Mouse (Mus musculus) skeletal muscle tissue, adult 2 months (tissue): Measurements from ENCODE around the gene Dnah9.
A peak's percentile ranks its signal among the peaks of the same experiment; 100 is the strongest.

Experiments used
- DNase-seq: peaks from one replicate; pipeline ENCODE4 v3.0.0-alpha.2; 2012; ENCODE audit warnings: low read depth, low spot score

Dnah9 gene

DNA sequence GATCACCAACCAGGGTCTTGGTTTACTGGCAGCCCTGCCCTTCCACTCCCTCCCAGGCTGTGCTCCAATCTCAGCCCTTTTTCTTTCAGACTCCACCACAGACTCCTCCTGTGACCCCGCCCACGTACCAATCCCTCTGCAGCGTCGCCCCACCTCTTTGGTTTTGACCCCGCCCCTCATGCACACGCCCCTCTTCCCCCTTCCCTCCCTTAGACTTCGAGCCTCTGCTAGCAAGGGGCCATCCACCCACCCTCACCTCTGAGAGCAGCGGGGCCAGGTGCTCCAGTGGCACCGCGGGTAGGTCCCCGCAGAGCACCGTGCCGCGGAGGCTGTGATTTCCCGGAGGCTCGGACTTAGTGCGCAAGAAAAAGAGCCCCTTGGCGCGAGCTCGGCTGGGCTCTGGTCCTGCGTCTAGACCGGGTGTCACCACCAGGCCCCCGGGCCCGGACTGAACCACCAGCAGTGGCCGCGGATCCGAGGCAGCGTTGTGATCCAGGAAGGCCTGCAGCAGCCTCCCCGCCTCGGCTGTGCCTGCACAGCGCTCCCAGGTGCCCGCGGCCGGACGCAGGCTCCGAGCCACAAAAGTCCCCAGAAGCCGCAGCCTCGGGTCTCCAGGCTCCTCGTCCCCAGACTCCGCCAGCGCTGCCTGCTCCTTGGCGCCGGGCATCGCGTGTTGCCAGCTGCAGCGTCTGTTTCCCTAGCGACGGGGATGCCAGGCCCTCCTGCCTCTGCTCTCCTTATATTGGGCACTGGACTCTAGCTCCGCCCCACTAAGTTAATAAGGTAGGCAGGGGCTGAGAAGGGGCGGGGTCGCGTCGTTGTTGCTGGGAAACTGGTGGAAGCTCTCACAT lies at the start of gene Dnah9:
Gene Dnah9, minus strand, starts transcription at position 751 of the 851 bp plus-strand sequence.
- DNase-seq: no peak

DNA sequence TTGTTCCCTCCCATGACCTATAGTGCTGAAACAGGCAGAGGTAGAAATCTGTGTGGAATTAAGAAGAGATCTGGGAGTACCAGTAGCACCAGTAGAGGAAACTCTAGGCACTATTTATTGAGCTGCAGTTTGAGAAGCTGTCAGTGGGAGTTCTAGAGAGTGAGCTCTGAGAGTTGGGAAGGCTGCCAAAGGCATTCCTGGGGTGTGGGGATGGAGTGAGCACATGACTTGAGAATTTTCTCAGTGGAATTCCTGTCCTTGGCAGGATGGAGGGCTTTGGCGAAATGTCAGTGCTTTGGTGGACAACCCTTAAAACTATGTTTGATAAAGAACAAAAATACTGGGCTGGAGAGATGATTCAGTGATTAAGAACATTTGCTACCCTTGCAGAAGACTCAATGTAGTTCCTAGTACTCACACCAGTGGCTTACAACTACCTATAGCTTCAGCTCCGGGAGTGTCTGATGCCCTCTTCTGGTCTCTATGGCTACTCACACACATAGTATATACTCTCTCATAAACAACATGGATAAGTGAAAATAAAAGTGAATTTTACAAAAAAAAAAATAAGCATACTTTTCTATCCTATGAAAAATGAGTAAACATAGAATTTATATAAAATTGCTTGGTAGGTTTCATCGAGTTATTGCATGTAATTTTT lies 20.4 kb upstream of the Dnah9 start:
- peak; percentile 74 for DNase-seq

DNA sequence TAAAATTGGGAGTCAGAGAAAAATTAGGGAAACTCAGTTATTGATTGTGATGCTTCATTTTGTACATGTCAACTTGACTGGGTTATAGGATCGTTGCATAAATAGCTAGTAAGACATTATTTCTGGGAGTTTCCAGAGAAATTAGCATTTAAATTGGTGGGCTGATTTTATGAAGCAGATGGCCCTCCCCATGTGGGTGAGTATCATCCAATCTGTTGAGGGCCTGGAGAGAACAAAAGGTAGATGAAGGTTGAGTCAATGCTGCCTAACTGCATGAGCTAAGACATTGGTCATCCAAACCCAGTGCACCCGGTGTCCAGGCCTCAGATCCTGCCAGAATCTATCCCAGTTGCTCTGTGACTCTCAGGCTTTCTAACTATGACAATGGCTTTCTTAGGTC lies 19.8 kb upstream of the Dnah9 start:
- no peak for DNase-seq

DNA sequence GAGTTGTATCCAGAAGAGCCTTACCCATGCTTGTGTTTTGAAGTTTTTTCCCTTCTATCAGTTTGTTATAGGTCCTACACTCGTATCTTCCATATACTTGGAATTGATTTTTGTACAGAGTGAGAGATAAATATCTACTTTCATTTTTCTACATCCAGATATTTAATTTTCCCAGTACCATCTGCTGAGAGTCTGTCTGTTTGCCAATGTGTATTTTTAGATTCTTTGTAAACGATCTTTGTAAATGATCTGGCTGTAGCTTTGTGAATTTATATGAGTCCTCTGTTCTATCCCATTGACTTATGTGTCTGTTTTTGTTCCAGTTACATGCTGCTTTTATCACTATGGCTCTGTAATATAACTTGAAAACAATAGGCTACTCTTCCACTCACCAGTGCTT lies 9.4 kb upstream of the Dnah9 start:
- no peak for DNase-seq

DNA sequence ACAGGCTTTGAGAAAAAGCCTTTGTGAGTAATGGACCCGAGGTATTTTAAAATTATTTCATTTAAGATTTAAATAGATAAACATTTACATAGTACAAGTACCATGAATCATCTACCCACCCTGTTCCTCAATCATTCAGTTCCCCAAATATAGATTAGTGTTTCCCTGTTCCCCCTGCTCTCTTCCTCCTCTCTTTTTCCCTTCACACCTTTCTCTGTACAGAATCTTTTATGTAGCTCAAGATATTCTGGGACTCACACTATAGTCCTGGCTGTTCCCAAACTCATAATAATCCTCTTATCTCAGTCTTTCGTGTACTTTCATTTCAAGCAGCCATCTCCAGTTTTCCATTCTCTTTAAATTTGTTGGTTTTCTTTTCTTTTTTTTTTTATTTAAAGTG lies 4.3 kb downstream of the Dnah9 start:
- no peak for DNase-seq

DNA sequence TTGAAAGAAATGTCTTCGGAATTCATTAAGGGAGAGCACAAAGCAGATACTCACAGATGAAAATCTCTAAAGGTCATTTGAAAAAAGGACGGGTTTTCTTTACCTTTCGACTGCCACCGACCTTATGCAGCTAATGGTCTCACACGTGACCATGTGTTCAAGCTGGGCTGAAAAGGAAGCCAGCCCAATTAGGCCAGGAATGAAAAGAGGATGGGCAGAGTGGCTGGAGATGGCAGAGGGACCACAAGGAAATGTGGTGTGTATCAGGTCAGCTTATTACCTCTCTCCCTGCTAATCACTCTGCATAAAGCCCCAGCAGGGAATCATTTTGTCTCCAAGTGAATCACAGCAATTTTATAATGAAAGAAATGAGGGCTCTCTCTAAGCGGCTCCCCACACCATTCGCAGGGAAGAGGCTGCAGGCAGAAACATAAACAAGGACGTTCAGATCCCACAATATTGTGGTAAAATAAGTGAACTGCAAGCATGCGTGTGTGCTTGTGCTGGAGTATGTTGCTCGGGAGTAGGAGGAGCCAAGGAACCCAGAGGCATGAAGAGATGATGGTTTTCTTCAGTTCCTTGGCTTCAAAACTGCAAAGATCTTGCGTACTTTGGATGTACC lies 27.6 kb downstream of the Dnah9 start:
- DNase-seq: no peak

DNA sequence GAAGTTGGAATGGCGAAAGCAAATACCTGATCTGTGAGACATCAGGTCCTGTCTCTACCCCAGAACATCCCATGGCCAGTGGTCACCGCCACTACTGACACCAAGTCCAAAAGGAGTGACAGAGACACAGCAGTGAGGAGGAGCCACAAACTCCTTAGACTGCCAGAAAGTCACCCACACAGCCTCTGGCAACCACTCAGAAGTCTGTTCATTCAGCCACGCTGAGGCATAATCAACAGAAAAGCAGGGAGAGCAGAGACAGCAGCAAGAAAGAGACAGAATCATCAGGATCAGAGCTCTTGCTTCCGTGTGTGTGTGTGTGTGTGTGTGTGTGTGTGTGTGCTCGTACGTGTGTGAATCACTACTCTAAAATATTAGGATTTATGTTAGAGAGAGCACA lies 33.5 kb downstream of the Dnah9 start:
- DNase-seq: no peak

DNA sequence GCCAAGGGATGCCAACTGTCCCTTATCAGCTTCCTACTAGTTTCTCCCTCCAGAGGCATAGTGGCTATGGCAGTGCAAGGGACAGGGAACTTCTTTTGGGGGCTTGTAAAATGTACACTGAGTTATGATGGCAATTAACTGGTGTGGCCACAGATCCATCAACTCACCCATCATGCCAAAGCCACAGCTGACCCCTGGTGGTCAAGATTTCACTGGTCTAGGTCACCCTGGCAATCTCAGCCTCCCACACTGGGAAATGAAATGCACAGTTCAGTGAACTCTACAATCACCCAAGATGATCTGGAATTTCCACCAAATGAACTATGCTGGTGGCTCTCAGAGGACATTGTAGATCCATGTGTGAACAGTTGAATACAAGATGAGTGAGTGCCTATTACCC lies 42.2 kb downstream of the Dnah9 start:
- DNase-seq: no peak

DNA sequence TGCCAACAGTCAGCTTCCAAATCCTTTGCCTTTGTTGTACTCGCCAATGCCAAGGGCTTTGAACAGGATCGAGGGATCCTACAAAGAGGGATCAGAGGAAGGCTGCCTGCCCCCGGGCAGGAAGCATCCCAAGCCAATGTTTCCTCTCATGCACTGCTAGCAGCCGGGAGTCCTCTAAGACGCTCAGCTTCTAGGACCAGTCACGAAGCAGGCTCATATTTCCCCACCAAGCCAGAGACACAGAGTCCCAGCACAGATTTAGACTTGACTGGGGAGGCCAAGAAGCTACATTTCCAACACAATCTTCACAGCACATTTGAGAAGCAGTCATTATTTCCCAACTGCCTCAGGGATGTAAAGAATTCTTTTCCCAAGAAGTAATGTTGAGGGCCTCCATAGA lies 43.9 kb downstream of the Dnah9 start:
- DNase-seq: no peak

DNA sequence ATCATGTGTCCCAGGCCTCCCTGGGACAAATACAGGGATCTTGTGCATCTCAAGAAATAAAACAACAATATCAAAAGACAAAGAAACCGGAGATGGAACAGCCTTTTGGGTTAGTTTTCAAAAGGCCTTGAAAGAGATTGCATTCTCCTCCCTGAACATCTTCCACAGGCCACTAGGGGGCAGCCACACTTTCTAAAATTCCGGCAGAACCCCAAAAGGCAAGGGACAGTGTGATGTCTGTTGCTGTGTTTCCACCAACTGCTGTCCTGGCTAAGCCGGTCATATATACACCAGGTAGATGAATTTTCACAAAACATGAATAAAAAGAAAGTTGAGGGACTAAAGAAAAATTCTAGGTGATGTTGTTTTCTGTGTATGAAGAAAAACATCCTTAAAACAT lies 46.3 kb downstream of the Dnah9 start:
- DNase-seq: no peak

DNA sequence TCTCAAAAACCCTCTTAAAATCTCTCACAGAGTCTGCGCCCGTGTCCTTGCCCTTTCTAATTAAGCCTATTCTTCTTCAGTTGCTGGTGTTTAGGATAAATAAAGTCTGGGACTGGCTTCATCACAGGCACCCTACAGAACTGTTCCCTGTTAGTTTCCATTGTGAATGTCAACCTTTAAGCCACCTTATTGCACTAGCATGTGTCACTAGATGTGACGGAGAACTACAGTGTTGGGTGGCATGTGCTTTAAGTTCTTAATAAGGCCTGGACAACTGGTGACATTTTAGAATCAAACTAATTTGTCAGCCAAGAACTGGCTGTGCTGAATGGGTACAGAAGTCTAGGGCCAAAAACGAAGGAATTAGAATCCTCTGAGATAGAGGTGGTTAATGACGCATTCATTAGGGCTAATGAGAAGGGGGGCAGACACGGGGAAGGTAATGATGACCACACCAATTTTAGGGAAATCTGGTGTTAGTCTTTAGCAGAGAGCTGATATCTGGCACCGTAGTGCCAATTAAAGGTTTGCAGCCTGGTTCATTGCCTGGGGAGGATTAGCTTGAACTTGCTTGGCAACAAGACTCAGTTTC lies 84.6 kb downstream of the Dnah9 start:
- DNase-seq: no peak

DNA sequence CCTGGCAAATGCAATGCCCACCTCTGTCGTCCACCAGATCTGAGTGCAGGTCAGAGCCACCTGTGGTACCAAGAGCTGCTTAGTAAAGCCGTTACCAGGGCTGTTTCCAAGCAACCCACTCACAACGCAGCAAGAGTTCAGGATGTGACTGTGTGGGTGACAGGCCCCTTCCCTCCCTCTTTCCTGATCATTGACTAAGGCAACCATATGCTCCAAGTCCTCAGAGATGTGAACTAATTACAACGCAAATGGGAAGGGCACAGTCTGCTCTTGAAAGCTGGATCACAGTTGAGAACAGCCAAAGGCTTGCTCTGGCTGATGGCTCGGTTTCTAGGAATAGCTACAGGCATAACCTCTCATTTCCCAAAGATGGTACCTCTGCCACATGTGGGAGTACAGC lies 95.4 kb downstream of the Dnah9 start:
- no peak for DNase-seq

DNA sequence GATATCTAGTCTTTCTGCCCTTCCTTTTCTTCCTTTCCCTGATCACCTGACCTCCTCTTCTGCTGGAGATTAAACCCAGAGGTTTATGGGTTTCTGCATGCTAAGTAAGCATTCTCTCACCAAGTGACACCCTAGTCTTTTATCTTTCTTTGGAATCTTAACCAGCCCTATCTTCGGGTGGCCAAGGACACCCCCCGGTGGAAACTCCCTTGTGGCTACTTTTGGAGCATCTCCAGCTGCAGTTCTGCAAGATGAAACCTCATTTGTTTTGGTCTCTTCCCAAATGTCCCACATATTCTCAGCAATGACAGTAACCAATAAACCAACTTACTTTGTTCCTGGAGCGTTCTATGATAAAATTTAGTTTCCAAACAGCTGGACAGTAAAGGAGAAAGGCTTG lies 109.4 kb downstream of the Dnah9 start:
- no peak for DNase-seq

DNA sequence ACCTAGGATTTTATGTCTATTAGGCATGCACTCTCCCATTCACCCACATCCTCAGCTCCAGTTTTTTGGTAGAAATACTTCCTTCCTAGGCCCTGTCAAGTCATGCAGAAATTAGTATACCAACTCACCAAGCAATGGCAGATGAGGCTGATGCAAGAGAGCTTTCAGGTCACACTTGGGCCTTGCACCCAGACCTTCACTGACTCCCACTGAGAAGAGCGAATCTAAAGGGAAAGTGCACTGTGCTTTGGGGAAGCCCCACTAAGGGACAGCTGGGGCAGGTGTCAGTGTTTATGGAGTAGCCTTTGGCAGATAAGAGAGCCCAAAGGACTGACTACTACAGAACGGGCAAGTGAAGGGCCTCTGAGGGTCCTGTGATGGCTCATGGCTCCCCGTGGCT lies 117.1 kb downstream of the Dnah9 start:
- DNase-seq: no peak

DNA sequence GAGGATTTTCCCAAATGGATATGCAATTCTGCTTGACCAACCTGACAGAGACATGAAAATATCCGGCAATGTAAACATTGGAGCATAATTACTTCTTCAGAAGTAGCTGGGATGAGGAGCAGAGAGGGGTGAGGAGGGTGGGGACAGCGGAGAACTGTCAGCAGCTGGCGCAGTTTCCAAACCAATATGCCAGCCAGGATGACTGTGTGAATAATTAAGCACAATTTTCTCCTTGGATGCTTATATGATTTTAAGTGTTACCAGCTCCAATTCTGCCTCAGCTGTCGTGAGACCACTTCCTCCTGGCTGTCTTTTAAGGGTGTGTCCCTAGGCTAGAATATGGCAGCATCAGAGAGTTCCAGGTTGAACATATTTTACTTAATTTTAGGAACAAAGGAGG lies 119.2 kb downstream of the Dnah9 start:
- DNase-seq: no peak

DNA sequence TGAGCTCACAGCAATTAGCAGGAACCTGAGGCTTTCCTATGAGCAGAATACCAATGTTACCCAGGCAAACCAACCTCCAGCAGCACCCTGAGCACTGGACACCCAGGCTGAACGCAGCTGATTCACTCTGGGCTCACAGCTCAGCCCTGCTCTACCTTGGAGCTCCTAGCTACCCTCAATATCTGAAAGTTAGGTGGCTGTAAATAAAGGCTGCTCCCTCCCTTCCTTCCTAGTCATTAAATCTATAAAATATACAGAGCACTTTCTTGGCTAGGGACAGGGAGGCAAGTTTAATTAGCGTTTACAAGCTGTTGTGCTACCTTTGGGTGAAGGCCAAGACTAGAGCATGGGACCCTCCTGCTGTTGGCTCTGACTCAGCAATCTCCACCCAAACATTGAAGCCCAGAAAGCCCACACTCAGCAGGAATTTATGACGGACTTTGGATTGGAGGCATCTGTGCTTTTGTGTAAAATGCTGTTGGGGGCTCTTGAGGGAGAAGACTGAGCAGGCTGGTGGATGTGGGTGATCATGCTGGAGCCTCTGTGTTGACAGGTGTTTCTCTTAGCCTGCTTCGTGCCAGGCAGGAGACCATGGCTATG lies 121.7 kb downstream of the Dnah9 start:
- no peak for DNase-seq

DNA sequence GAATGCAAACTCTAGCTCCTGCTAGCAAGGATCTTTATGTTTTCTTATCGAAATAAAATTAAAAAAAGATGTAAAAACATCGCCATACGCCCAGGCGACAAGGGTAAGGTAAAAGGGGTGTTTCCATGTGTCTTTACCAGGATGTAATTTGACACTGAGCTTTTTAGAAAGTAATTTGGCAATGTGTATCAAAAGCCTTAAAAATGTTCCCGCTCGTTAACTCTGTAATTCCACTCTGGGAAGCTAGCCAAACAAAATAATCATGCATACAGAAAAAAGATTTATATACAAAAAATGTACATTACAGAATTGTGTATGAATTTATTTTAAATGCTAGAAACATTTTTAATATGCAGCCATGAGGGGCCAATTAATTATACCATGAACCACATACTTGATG lies 124.7 kb downstream of the Dnah9 start:
- no peak for DNase-seq

DNA sequence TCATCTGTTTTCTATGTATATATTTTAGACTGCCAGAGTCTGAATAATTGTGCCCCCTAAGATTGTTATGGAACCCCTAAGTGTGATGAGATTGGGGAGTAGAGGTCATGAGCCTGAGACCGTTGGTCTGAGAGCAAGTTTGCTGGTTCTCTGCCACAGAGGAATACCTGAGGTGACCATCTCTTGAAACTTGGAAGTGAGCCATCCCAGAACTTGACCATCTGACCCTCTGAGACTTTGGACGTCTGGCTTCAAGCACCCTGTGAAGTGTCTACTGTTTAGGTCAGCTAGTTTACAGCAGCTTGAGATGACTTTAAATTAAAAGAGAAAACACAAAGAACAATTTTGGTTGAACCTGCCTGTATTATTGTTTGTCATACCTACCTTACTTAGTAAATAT lies 125.8 kb downstream of the Dnah9 start:
- DNase-seq: no peak

DNA sequence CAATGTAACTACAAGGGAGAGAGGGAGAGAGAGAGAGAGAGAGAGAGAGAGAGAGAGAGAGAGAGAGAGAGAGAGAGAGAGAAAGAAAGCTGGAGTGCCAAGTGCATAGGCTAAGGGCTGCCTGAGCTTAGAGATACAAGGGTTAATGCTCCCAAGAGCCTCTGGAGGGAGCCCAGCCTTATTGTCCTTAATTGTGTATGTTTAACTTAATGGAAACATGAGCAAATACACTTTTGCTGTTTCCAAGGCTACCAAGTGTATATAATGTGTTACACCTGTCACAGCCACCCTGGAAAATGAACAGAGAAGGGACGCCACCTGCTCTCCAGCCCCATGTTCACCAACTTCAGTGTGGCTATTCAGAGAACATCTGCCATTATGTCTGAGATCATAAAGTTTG lies 142.6 kb downstream of the Dnah9 start:
- no peak for DNase-seq

DNA sequence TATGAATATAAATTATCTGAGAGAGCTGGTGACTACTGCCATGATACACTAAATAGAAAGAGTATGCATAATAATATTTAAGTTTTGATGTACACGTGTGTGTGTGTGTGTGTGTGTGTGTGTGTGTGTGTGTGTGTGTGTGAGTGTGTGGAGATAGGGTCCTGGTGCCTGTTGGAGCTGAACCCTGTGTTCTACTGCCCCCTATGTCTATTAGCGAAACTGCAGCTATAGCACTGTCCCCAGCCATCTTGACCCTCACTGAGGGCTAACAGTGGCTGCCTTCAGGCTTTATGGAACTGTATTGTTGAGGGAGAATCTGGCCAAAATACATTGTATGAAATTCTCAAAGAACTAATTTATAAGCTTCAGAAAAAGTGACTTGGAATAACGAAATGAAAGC lies 192.5 kb downstream of the Dnah9 start:
- DNase-seq: no peak

DNA sequence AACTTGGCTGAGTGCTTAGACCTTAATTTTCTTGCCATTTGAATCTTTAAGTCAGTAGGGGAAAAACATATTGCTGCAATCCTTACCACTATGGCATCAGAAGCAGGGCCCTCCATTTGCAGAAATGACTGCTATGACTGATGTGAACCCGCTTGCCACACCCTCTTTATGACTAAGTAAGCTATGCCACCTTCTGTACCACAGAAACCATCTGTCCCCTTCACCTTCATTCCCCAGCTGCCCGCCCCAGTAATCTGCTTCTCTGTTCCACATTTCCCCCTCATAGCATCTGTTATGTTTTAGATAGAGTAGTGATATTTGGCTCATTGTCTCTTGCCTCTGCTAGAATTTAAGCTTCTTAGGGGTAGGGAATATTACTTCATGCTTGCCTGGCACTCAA lies 237.6 kb downstream of the Dnah9 start:
- no peak for DNase-seq

DNA sequence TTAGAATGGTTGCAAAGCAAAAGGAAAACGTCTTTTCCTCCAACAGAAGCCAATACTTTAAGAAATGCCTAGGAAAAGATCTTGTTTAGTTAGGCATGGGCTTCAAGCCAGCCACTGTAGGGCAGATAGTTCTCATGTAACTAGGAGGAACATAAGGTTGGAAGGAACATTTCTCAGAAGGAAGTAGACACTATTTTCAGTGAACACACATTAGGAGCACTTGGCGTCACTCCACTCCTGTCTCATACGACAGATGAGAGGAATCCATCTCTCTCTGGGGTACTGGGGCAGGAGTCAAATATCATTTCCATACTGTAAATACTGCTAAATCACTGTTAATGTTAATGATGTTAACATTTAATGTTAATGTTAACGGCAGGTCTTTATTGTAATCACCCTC lies 238.0 kb downstream of the Dnah9 start:
- DNase-seq: no peak
